Mouse (Mus musculus): ENCODE results near the gene Gm15013.

- peak; percentile 24 for TF ChIP-seq CTCF (conservative IDR thresholded peaks at IDR 0.05; ENCODE audit: low read length)
- no peak for TF ChIP-seq POU5F1 (IDR thresholded peaks at IDR 0.05; ENCODE audit: borderline replicate concordance, low read length)
Measured at GRCm38 (mm10) chrX:139762546-139762945, 48.3 kb upstream of the Gm15013 start.

All from E14TG2a.4 (cell line).